Mouse (Mus musculus): Measurements from ENCODE around the gene Fam89a. TPM values are rescaled to one million over a fixed set of nuclear protein-coding genes. Genes with fewer than 3 reads are reported as not detected.

Fam89a gene
- polyA plus RNA-seq, 1 experiment from 2014 or later: 2.0 TPM

GRCm38 (mm10) chr8:124782431-124782830, 30.8 kb upstream of the Fam89a start:
- Histone ChIP-seq H3K27ac (replicated peaks) (no peak overlapping the region), H3K36me3 (no peaks in the 10 kb centered on the region), H3K9me3 (replicated peaks) (no peaks in the 10 kb centered on the region), H3K27me3 (ENCODE audit: low read depth, poor library complexity, severe bottlenecking) (peaks cover 6% of the 10 kb centered on the region), H3K4me3 (no peak overlapping the region), H3K4me1 (peaks cover 10% of the 10 kb centered on the region; the same call in 1 of the 2 replicates)
- WGBS: 86% methylated on average over 3 of the region's 3 CpGs
- DNase-seq (ENCODE audit: low spot score): no peak

GRCm38 (mm10) chr8:124780236-124780635, 28.6 kb upstream of the Fam89a start:
- peaks cover 10% of the 10 kb centered on the region; the same call in 1 of the 2 replicates for H3K4me1 ChIP-seq
- peak overlapping the region; percentile 46; the same call in 1 of the 2 replicates for H3K27ac ChIP-seq (replicated peaks)
- WGBS: 39% methylated on average over 7 of the region's 7 CpGs

DNA sequence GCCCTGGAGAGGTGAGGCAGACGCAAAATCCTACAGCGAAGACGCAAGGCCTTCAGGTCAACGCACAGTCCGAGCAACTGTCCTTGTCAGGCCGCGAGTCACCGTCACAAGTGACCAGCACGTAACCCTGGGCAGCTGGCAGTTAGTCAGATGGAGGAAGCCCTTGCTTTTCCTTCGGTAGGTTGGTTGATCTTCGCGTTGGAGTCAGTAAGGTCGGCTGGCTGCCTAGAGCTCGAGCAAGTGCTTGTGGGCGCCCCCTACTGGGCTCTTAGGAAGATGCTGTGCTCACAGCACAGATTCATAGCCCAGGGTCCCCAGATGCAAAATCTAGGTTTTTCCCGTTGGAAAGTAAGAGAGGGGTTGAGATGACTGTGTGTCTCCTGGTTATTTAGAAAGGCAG, 24.1 kb upstream of the Fam89a start:
- Histone ChIP-seq H3K4me3 (peak overlapping the region; percentile 22; the same call in 1 of the 2 replicates), H3K4me1 (peaks cover 8% of the 10 kb centered on the region; the same call in 1 of the 2 replicates), H3K9me3 (replicated peaks) (no peaks in the 10 kb centered on the region), H3K36me3 (no peaks in the 10 kb centered on the region), H3K27me3 (ENCODE audit: low read depth, poor library complexity, severe bottlenecking) (peaks cover 34% of the 10 kb centered on the region), H3K27ac (replicated peaks) (no peak overlapping the region)
- DNase-seq (ENCODE audit: low spot score): peak; percentile 76
- WGBS: 16% methylated on average over 16 of the region's 16 CpGs

More at GRCm38 (mm10) chr8:124780236-124780635, 28.6 kb upstream of the Fam89a start:
- no peaks in the 10 kb centered on the region for H3K9me3 ChIP-seq (replicated peaks)
- no peaks in the 10 kb centered on the region for H3K36me3 ChIP-seq
- H3K4me3 ChIP-seq: no peak overlapping the region
- peaks cover 22% of the 10 kb centered on the region; the same call in 1 of the 2 replicates for H3K27me3 ChIP-seq (ENCODE audit: low read depth, poor library complexity, severe bottlenecking)
- no peak for DNase-seq (ENCODE audit: low spot score)

- 0 out of 2 replicates have a peak, but pooled peaks cover 3% of the 10 kb centered on the region for H3K4me1 ChIP-seq
- 73% methylated on average over 2 of the region's 2 CpGs for WGBS
- no peak overlapping the region for H3K4me3 ChIP-seq
- H3K27me3 ChIP-seq (ENCODE audit: low read depth, poor library complexity, severe bottlenecking): peaks cover 28% of the 10 kb centered on the region
- H3K36me3 ChIP-seq: no peaks in the 10 kb centered on the region
- H3K9me3 ChIP-seq (replicated peaks): no peaks in the 10 kb centered on the region; the same call in 1 of the 2 replicates
- no peak overlapping the region for H3K27ac ChIP-seq (replicated peaks)
- DNase-seq (ENCODE audit: low spot score): no peak
Measured at GRCm38 (mm10) chr8:124772389-124772788, 20.8 kb upstream of the Fam89a start.

DNA sequence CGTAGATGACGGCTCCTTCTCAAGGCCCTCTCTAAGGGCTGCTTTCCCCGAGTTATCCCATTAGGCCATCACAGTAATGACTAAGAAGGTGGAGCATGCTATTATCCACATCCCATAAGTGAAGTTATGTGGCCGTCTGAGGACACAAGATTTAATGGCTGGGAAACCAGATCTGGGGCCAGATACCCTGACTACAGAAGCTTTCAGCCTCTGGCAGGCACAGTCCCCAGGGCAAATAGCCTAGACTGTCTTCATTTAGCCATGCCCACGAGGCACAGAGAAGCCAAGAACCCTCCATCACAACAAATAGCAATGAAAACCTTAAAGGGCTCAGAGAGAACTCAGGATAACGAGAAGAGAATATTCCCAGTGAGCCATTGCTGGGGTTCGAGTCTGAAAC, 11.4 kb upstream of the Fam89a start:
- DNase-seq (ENCODE audit: low spot score): no peak
- no peak overlapping the region for H3K27ac ChIP-seq (replicated peaks)
- H3K4me1 ChIP-seq: no peaks in the 10 kb centered on the region
- no peaks in the 10 kb centered on the region for H3K36me3 ChIP-seq
- no peaks in the 10 kb centered on the region for H3K27me3 ChIP-seq (ENCODE audit: low read depth, poor library complexity, severe bottlenecking)
- WGBS: 76% methylated on average over 7 of the region's 7 CpGs
- no peaks in the 10 kb centered on the region for H3K9me3 ChIP-seq (replicated peaks)
- H3K4me3 ChIP-seq: no peak overlapping the region

- 31% methylated on average over 3 of the region's 3 CpGs for WGBS
- no peak overlapping the region for H3K27ac ChIP-seq (replicated peaks)
- H3K9me3 ChIP-seq (replicated peaks): no peaks in the 10 kb centered on the region
- H3K4me1 ChIP-seq: peaks cover 19% of the 10 kb centered on the region
- H3K36me3 ChIP-seq: no peaks in the 10 kb centered on the region
- DNase-seq (ENCODE audit: low spot score): no peak
- peaks cover 24% of the 10 kb centered on the region for H3K27me3 ChIP-seq (ENCODE audit: low read depth, poor library complexity, severe bottlenecking)
- no peak overlapping the region for H3K4me3 ChIP-seq
Measured at GRCm38 (mm10) chr8:124758544-124758943, 6.9 kb upstream of the Fam89a start.

GRCm38 (mm10) chr8:124756601-124757000, 5.0 kb upstream of the Fam89a start:
- Histone ChIP-seq H3K9me3 (replicated peaks) (no peaks in the 10 kb centered on the region), H3K36me3 (no peaks in the 10 kb centered on the region), H3K4me3 (no peak overlapping the region), H3K27me3 (ENCODE audit: low read depth, poor library complexity, severe bottlenecking) (peaks cover 44% of the 10 kb centered on the region), H3K27ac (replicated peaks) (no peak overlapping the region), H3K4me1 (peaks cover 27% of the 10 kb centered on the region)
- WGBS: 70% methylated on average over 5 of the region's 5 CpGs
- no peak for DNase-seq (ENCODE audit: low spot score)

GRCm38 (mm10) chr8:124756153-124756552, 4.5 kb upstream of the Fam89a start:
- Histone ChIP-seq H3K4me3 (no peak overlapping the region), H3K36me3 (no peaks in the 10 kb centered on the region), H3K9me3 (replicated peaks) (no peaks in the 10 kb centered on the region), H3K27ac (replicated peaks) (no peak overlapping the region), H3K4me1 (peaks cover 31% of the 10 kb centered on the region), H3K27me3 (ENCODE audit: low read depth, poor library complexity, severe bottlenecking) (peaks cover 48% of the 10 kb centered on the region)
- WGBS: 60% methylated on average over 2 of the region's 2 CpGs
- DNase-seq (ENCODE audit: low spot score): no peak

DNA sequence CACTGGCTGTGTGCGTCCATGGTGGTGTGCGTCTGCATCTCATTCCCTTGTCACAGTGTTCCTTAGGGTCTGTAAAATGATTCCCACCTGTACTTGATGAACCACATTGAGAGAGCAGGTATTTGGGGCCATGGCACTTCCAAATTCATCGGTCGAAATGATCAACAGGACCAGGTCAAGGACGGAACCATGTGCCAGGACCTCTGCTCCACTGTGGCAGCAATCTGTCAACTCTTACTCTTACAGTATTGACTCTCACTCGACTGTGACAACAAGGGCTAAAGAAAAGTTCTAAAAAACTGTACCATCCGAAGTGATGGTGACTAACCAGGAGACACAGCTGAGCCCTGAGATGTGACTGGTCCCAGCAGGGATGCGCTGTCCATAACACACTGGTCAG, 3.8 kb upstream of the Fam89a start:
- Histone ChIP-seq H3K4me1 (peaks cover 38% of the 10 kb centered on the region), H3K27me3 (ENCODE audit: low read depth, poor library complexity, severe bottlenecking) (peaks cover 55% of the 10 kb centered on the region), H3K9me3 (replicated peaks) (no peaks in the 10 kb centered on the region), H3K27ac (replicated peaks) (no peak overlapping the region), H3K36me3 (no peaks in the 10 kb centered on the region), H3K4me3 (no peak overlapping the region)
- WGBS: 81% methylated on average over 8 of the region's 8 CpGs
- DNase-seq (ENCODE audit: low spot score): no peak

- no peak for DNase-seq (ENCODE audit: low spot score)
- 48% methylated on average over 4 of the region's 4 CpGs for WGBS
- H3K9me3 ChIP-seq (replicated peaks): no peaks in the 10 kb centered on the region
- H3K27me3 ChIP-seq (ENCODE audit: low read depth, poor library complexity, severe bottlenecking): peaks cover 62% of the 10 kb centered on the region
- no peaks in the 10 kb centered on the region for H3K36me3 ChIP-seq
- H3K4me1 ChIP-seq: peaks cover 38% of the 10 kb centered on the region
- no peak overlapping the region for H3K27ac ChIP-seq (replicated peaks)
- H3K4me3 ChIP-seq: no peak overlapping the region
Measured at GRCm38 (mm10) chr8:124754792-124755190, 3.2 kb upstream of the Fam89a start.

DNA sequence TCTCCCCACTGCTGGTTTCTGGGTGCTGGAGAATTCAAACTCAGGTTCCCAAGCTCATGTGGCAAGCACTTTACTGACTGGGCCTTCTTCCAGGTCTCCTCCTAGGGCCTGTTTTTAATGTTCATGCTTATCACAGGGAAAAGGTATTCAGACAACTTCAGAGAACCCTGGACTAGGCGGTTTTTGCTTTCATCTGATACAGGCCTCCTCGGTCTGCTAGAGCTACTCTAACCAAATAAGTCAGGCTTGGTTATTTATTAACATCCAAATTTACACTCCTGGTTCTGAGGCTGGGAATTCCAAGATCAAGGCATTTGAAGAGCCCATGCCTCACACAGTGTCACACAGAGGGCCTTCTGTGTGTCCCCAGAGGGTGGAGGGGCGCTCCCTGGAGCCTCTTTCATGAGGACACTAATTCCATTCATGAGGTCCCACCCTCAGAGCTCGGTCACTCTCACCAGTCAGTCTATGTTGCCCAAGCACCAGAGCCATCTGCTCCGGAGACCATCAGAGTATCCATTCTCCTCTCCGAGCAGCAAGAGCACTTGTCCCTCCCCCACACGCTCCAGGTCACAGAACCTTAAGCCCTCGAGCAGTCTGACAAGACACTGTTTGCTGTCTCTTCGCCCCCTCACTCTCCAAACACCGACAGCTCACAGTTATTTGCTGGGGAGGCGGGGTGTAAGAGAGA, 2.6 kb upstream of the Fam89a start:
- Histone ChIP-seq H3K36me3 (no peaks in the 10 kb centered on the region), H3K9me3 (replicated peaks) (no peaks in the 10 kb centered on the region), H3K27ac (replicated peaks) (no peak overlapping the region), H3K4me3 (no peak overlapping the region), H3K4me1 (peaks cover 38% of the 10 kb centered on the region), H3K27me3 (ENCODE audit: low read depth, poor library complexity, severe bottlenecking) (peaks cover 67% of the 10 kb centered on the region)
- DNase-seq (ENCODE audit: low spot score): peak; percentile 30
- WGBS: 18% methylated on average over 11 of the region's 11 CpGs

DNA sequence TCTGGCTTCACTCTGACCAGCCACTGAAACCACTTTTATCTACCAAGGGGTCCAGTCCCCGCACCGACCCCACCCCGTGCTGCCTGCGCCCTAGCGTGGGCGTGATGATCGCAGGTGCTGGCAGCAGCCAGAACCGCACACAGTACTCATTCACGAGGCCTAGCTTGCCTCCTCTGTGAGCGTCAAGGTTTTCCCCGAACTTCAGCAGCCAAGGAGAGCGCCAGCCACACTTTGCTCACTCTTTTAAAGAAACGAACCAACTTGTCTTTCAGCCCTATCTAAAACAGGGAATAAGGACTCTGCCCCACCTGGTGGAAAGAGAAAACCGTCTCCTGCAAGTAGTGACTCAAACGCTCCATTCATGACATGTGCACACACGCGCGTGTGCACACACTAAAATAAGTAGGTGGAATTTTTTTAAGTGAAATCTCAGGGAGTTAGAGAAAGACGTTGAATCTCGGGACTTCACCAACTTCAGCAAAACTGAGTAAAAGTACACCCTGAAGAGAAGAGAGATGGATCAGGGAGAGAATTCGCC, 762 bp upstream of the Fam89a start:
- DNase-seq (ENCODE audit: low spot score): no peak
- no peaks in the 10 kb centered on the region for H3K36me3 ChIP-seq
- H3K4me1 ChIP-seq: peaks cover 38% of the 10 kb centered on the region
- peak overlapping the region; percentile 65 for H3K4me3 ChIP-seq
- H3K27ac ChIP-seq (replicated peaks): no peak overlapping the region
- peaks cover 73% of the 10 kb centered on the region for H3K27me3 ChIP-seq (ENCODE audit: low read depth, poor library complexity, severe bottlenecking)
- 28% methylated on average over 21 of the region's 21 CpGs for WGBS
- H3K9me3 ChIP-seq (replicated peaks): no peaks in the 10 kb centered on the region

DNA sequence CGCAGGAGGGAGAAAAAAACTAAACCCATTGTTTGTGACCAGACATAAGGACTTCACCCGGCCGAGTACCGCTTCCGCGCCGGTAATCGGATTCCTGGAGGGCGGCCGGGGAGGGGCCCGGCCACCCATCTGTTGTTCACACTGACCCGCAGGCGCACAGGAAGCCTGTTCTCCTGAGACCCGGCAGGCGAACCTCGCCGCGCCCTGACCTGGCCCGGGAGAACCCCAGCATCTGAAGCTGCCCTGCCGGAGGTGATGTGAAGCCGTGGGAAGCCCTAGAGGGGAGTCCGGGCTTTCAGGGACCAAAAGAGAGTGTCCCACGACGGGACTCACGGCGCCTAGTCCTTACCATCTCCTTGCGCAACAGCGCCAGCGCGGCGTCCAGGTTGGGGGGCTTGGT, 441 bp downstream of the Fam89a start:
- Histone ChIP-seq H3K9me3 (replicated peaks) (no peaks in the 10 kb centered on the region), H3K27ac (replicated peaks) (no peak overlapping the region; the same call in 1 of the 2 replicates), H3K27me3 (ENCODE audit: low read depth, poor library complexity, severe bottlenecking) (peaks cover 72% of the 10 kb centered on the region), H3K4me1 (peaks cover 32% of the 10 kb centered on the region), H3K4me3 (peak overlapping the region; percentile 65), H3K36me3 (no peaks in the 10 kb centered on the region)
- DNase-seq (ENCODE audit: low spot score): peak; percentile 39
- WGBS: under 1% methylated on average over 31 of the region's 31 CpGs

Data from midbrain, embryonic 10.5 days (tissue).